Mouse (Mus musculus): ENCODE measurements around the gene Cd200r1.
"Not testable (repeated sequence)": the region's sequence is repeated elsewhere in the genome, so short reads cannot be mapped to it uniquely, and the experiment has no call there.

Gene Cd200r1

GRCm38 (mm10) chr16:44780751-44781150 lies 15.2 kb downstream of the Cd200r1 start:
- no peak for DNase-seq (ENCODE audit: low read depth, low spot score)
- no peaks in the 10 kb centered on the region for H3K36me3 ChIP-seq (ENCODE audit: control insufficient read depth, insufficient read depth, low read length, poor library complexity, severe bottlenecking)
- no peaks in the 10 kb centered on the region for H3K27me3 ChIP-seq (ENCODE audit: control insufficient read depth, insufficient read depth, low read length, poor library complexity, severe bottlenecking)

- Histone ChIP-seq H3K27me3 (ENCODE audit: control insufficient read depth, insufficient read depth, low read length, poor library complexity, severe bottlenecking) (no peaks in the 10 kb centered on the region), H3K36me3 (ENCODE audit: control insufficient read depth, insufficient read depth, low read length, poor library complexity, severe bottlenecking) (no peaks in the 10 kb centered on the region)
- no peak for DNase-seq (ENCODE audit: low read depth, low spot score)
Observed at GRCm38 (mm10) chr16:44786934-44787333, 21.4 kb downstream of the Cd200r1 start.

DNA sequence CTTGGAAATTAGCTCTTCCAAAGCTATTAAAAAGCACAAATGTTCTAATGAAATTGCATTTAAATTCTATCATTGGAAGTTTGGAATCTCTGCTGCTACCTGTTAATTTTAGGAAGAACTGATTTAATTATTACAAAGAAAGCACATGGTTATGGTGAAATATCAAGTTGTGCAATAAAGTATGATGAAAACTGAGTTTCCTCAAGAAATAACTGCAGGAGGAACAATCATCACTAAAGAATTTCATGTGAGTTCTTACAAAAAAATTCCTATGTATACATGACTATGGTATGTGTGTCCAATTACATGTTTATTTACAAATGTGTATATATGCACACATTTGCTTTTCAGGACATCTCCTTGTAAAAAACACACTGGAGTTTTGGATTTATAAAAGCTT lies 28.9 kb downstream of the Cd200r1 start:
- no peak for DNase-seq (ENCODE audit: low read depth, low spot score)
- H3K36me3 ChIP-seq (ENCODE audit: control insufficient read depth, insufficient read depth, low read length, poor library complexity, severe bottlenecking): no peaks in the 10 kb centered on the region
- H3K27me3 ChIP-seq (ENCODE audit: control insufficient read depth, insufficient read depth, low read length, poor library complexity, severe bottlenecking): no peaks in the 10 kb centered on the region

DNA sequence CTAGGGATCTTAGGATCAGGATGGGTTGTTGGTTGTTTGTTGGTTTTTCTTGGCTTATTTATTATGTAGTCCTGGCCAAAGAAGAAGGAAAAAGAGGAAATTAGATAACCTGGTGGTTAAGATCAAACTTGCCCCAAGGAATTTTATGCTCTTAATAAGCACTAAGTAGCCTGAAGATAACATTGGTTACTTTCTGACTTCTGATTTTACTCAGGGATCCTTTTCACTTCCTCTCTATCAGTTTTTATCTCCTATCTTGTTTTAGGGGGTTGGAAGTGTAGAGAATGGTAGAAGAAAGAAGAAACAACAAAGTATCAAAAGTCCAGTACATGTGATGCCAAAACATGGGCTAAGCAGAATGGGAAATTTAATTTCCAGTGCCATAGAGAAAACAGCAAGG lies 40.4 kb downstream of the Cd200r1 start:
- H3K27me3 ChIP-seq (ENCODE audit: control insufficient read depth, insufficient read depth, low read length, poor library complexity, severe bottlenecking): no peaks in the 10 kb centered on the region
- DNase-seq (ENCODE audit: low read depth, low spot score): no peak
- H3K36me3 ChIP-seq (ENCODE audit: control insufficient read depth, insufficient read depth, low read length, poor library complexity, severe bottlenecking): no peaks in the 10 kb centered on the region

GRCm38 (mm10) chr16:44810223-44810622 lies 44.7 kb downstream of the Cd200r1 start:
- not testable (repeated sequence) for DNase-seq (ENCODE audit: low read depth, low spot score); H3K27me3 ChIP-seq (ENCODE audit: control insufficient read depth, insufficient read depth, low read length, poor library complexity, severe bottlenecking); H3K36me3 ChIP-seq (ENCODE audit: control insufficient read depth, insufficient read depth, low read length, poor library complexity, severe bottlenecking)

DNA sequence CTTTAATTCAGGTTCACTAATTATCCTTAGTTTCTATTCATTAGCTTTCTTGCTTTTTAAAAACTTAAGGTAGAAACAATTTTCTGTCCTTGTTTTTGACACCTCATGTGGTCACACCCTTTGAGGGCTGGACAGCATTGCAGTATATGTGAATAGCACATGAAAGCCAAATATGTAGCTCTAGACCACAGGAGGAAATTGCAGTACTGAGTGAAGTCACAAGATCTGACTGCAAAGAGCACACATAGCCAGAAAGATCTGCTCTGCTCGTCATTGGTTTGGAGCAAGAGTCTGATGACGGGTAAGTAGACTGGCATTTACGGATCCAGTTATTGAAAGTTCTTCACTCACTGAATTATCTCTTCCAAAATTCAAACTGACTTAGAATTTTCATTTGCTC lies 46.0 kb downstream of the Cd200r1 start, which contains the start of gene Cd200r4:
Cd200r4 (plus strand) TSS at position 190 of the 400 bp plus-strand sequence.
- no peaks in the 10 kb centered on the region for H3K36me3 ChIP-seq (ENCODE audit: control insufficient read depth, insufficient read depth, low read length, poor library complexity, severe bottlenecking)
- H3K27me3 ChIP-seq (ENCODE audit: control insufficient read depth, insufficient read depth, low read length, poor library complexity, severe bottlenecking): no peaks in the 10 kb centered on the region
- no peak for DNase-seq (ENCODE audit: low read depth, low spot score)

GRCm38 (mm10) chr16:44812468-44813065 lies 47.0 kb downstream of the Cd200r1 start:
- Histone ChIP-seq H3K36me3 (ENCODE audit: control insufficient read depth, insufficient read depth, low read length, poor library complexity, severe bottlenecking) (no peaks in the 10 kb centered on the region), H3K27me3 (ENCODE audit: control insufficient read depth, insufficient read depth, low read length, poor library complexity, severe bottlenecking) (no peaks in the 10 kb centered on the region)
- no peak for DNase-seq (ENCODE audit: low read depth, low spot score)

DNA sequence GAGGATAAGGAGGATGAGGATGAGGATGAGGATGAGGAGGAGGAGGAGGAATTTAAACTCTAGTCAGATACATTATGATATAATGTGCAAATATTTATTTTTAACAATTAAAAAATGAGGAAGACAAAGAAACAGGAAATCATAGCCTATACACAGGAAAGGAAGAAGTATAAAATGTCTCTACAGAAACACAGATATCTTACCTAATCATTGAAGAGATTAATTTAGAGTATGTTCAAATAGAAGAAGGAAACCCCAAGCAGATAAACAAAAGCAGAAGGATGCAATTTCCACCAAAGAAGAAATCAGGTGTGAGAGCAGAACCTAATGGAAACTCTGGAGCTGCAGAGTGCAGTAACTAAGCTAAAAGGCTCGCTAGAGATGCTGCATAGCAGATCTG lies 52.5 kb downstream of the Cd200r1 start:
- DNase-seq (ENCODE audit: low read depth, low spot score): no peak
- no peaks in the 10 kb centered on the region for H3K27me3 ChIP-seq (ENCODE audit: control insufficient read depth, insufficient read depth, low read length, poor library complexity, severe bottlenecking)
- no peaks in the 10 kb centered on the region for H3K36me3 ChIP-seq (ENCODE audit: control insufficient read depth, insufficient read depth, low read length, poor library complexity, severe bottlenecking)

DNA sequence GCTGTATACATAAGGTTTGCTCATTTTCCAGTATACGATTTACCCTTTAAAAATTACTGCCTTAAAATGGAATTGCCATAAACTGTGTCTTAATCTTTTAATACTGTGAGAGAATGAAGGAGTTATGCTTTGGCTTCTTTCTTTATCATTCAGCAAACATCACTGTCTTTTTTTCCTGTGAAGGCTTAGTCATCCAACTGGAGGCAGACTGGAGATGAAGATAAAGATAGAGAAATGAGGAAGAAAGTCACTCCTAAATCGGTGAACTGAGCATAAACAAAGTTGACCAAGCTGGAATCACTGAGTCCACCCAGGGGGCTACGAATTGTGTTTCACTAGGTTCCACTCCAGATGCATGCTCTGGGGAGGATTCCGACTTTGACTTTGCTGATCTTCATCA lies 55.0 kb downstream of the Cd200r1 start:
- Histone ChIP-seq H3K27me3 (ENCODE audit: control insufficient read depth, insufficient read depth, low read length, poor library complexity, severe bottlenecking) (no peaks in the 10 kb centered on the region), H3K36me3 (ENCODE audit: control insufficient read depth, insufficient read depth, low read length, poor library complexity, severe bottlenecking) (no peaks in the 10 kb centered on the region)
- no peak for DNase-seq (ENCODE audit: low read depth, low spot score)

- Histone ChIP-seq H3K36me3 (ENCODE audit: control insufficient read depth, insufficient read depth, low read length, poor library complexity, severe bottlenecking) (no peaks in the 10 kb centered on the region), H3K27me3 (ENCODE audit: control insufficient read depth, insufficient read depth, low read length, poor library complexity, severe bottlenecking) (no peaks in the 10 kb centered on the region)
- no peak for DNase-seq (ENCODE audit: low read depth, low spot score)
Observed at GRCm38 (mm10) chr16:44832286-44832685, 66.8 kb downstream of the Cd200r1 start.

DNA sequence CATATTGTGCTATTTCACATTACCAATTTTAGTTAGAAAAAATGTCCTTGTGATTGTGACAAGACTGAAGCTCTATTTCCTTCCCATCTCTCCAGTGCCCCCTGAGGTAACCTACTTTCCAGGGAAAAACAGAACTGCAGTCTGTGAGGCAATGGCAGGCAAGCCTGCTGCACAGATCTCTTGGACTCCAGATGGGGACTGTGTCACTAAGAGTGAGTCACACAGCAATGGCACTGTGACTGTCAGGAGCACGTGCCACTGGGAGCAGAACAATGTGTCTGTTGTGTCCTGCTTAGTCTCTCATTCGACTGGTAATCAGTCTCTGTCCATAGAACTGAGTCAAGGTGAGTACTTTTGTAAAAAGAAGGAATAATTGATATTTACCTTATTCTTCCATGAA lies 67.7 kb downstream of the Cd200r1 start:
- H3K36me3 ChIP-seq (ENCODE audit: control insufficient read depth, insufficient read depth, low read length, poor library complexity, severe bottlenecking); DNase-seq (ENCODE audit: low read depth, low spot score); H3K27me3 ChIP-seq (ENCODE audit: control insufficient read depth, insufficient read depth, low read length, poor library complexity, severe bottlenecking): not testable (repeated sequence)

Measured in splenic B cell, adult 2 months (primary cell).